Mouse (Mus musculus): ENCODE measurements around the gene Sgsm2. TPM values are rescaled to one million over a fixed set of nuclear protein-coding genes. Genes with fewer than 3 reads are reported as not detected.

Gene Sgsm2
- polyA plus RNA-seq, 1 experiment = 17.9 TPM

- peak; percentile 19 for DNase-seq (ENCODE audit: low spot score)
These were observed 14.9 kb downstream of the Sgsm2 start for GRCm38 (mm10) chr11:74881979-74882378.

GRCm38 (mm10) chr11:74880999-74881398 is 15.9 kb downstream of the Sgsm2 start:
- DNase-seq (ENCODE audit: low spot score) = no peak

GRCm38 (mm10) chr11:74876801-74877200 is 20.1 kb downstream of the Sgsm2 start:
- peak; percentile 20 for DNase-seq (ENCODE audit: low spot score)

GRCm38 (mm10) chr11:74874630-74875029 is 22.2 kb downstream of the Sgsm2 start:
- peak; percentile 19 for DNase-seq (ENCODE audit: low spot score)

GRCm38 (mm10) chr11:74870991-74871622 is 25.8 kb downstream of the Sgsm2 start:
- DNase-seq (ENCODE audit: low spot score) = peak; percentile 43

GRCm38 (mm10) chr11:74870544-74870943 is 26.3 kb downstream of the Sgsm2 start:
- DNase-seq (ENCODE audit: low spot score) = no peak

- no peak for DNase-seq (ENCODE audit: low spot score)
These were observed 27.3 kb downstream of the Sgsm2 start for GRCm38 (mm10) chr11:74869603-74870002.

- DNase-seq (ENCODE audit: low spot score) = peak; percentile 20
These were observed 28.7 kb downstream of the Sgsm2 start for GRCm38 (mm10) chr11:74868046-74868760.

GRCm38 (mm10) chr11:74867181-74867580 is 29.7 kb downstream of the Sgsm2 start:
- DNase-seq (ENCODE audit: low spot score) = no peak

- no peak for DNase-seq (ENCODE audit: low spot score)
These were observed 30.2 kb downstream of the Sgsm2 start for GRCm38 (mm10) chr11:74866640-74867039.

- no peak for DNase-seq (ENCODE audit: low spot score)
These were observed 31.6 kb downstream of the Sgsm2 start for GRCm38 (mm10) chr11:74865252-74865651.

- DNase-seq (ENCODE audit: low spot score) = no peak
These were observed 32.4 kb downstream of the Sgsm2 start for GRCm38 (mm10) chr11:74864421-74864820.

- DNase-seq (ENCODE audit: low spot score) = no peak
These were observed 33.4 kb downstream of the Sgsm2 start for GRCm38 (mm10) chr11:74863471-74863870.

- DNase-seq (ENCODE audit: low spot score) = no peak
These were observed 34.7 kb downstream of the Sgsm2 start for GRCm38 (mm10) chr11:74862129-74862528.

GRCm38 (mm10) chr11:74857756-74858155 is 39.1 kb downstream of the Sgsm2 start:
- no peak for DNase-seq (ENCODE audit: low spot score)

- no peak for DNase-seq (ENCODE audit: low spot score)
These were observed 45.7 kb downstream of the Sgsm2 start for GRCm38 (mm10) chr11:74850998-74851661.

GRCm38 (mm10) chr11:74847919-74848521 is 48.8 kb downstream of the Sgsm2 start:
- no peak for DNase-seq (ENCODE audit: low spot score)

GRCm38 (mm10) chr11:74845784-74846183 is 51.1 kb downstream of the Sgsm2 start:
- no peak for DNase-seq (ENCODE audit: low spot score)

GRCm38 (mm10) chr11:74843761-74844160 is 53.1 kb downstream of the Sgsm2 start:
- no peak for DNase-seq (ENCODE audit: low spot score)

- no peak for DNase-seq (ENCODE audit: low spot score)
These were observed 53.5 kb downstream of the Sgsm2 start for GRCm38 (mm10) chr11:74843435-74843714.

- no peak for DNase-seq (ENCODE audit: low spot score)
These were observed 54.0 kb downstream of the Sgsm2 start for GRCm38 (mm10) chr11:74842656-74843434.

- no peak for DNase-seq (ENCODE audit: low spot score)
These were observed 54.8 kb downstream of the Sgsm2 start for GRCm38 (mm10) chr11:74842045-74842444.

Data from urinary bladder, adult 2 months (tissue).